Mouse (Mus musculus) urinary bladder, adult 2 months (tissue): Measurements from ENCODE around the gene Cyp2d10. TPM values are rescaled to one million over a fixed set of nuclear protein-coding genes. Genes with fewer than 3 reads are reported as not detected.
A peak's percentile ranks its signal among the peaks of the same experiment; 100 is the strongest.

Source experiments
- DNase-seq: peaks from one replicate; pipeline ENCODE4 v3.0.0; 2022; ENCODE audit warnings: low spot score
- polyA plus RNA-seq: library from polyadenylated mRNA; depleted of rRNA; stranded (reverse); fragments of >200 nt; gene quantifications from 2 replicates; pipeline ENCODE4 v1.2.3, GENCODE M21; 2012; rRNA removed

The Cyp2d10 gene
- polyA plus RNA-seq, 1 experiment = not detected

DNA sequence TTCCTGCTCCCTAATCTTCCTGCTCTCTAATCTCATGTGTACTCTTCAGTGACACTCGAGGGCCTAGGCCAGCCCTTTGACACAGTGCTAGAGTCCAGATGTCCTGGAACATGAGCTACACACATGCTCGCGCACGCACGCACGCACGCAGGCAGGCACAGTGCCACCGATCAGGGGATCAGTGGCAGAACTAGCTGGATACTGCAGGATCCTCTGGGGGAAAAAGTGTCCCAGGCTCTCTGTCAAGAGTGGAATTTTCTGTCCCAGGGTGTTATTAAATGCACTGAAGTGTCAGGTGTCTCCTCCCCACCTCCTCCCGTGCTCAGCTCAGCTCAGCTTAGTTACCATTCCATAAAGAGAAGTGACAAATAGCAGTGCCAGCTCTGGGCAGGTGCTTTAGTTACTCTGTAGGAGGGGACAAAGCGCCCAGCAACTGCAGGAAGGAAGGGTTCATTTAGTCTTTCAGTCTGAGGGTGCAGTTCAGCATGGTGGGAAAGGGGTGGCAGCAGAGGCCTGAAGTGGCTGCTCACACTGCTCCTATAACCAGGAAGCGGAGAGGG is 45.5 kb downstream of the Cyp2d10 start:
- peak; percentile 11 for DNase-seq

DNA sequence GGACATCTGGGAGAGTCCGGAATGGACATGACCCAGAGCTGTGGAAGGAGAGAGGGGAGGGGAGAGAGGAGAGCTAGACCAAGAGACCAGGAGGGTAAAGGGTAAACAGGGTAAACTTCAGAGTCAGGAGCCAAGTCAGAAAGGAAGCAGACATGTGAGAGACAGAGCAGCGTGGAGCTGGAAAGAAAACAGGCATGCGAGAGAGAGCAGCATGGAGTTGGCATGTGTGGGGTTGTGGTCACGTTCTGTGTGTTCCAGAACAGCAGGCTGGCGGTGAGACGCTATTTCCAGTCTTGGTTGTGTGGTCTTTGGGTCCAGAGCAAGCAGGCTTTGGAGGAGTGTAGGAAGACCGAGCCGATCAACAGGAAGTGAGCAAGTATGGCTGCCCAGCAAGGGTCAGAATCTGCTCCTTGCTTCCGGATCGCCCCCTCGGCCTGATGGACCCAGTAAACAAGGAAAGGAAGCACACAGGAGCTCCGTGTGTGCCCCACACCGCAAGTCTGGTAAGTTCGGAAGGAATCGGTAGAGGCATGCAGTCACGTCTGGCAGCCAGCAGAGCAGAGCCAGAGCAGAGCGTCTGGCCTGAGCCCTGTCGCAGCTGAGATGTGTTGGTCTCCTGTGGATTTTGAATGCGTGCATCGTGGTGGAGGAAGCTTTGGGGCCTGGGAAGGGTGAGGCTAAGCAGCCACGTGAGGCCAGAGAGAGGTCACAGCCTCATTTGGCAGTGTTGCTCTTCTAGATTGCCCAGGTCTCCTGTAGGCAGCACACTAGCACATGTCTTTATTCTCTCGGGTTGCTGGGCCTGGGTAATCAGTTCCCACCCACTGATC is 48.3 kb downstream of the Cyp2d10 start:
- DNase-seq = no peak

DNA sequence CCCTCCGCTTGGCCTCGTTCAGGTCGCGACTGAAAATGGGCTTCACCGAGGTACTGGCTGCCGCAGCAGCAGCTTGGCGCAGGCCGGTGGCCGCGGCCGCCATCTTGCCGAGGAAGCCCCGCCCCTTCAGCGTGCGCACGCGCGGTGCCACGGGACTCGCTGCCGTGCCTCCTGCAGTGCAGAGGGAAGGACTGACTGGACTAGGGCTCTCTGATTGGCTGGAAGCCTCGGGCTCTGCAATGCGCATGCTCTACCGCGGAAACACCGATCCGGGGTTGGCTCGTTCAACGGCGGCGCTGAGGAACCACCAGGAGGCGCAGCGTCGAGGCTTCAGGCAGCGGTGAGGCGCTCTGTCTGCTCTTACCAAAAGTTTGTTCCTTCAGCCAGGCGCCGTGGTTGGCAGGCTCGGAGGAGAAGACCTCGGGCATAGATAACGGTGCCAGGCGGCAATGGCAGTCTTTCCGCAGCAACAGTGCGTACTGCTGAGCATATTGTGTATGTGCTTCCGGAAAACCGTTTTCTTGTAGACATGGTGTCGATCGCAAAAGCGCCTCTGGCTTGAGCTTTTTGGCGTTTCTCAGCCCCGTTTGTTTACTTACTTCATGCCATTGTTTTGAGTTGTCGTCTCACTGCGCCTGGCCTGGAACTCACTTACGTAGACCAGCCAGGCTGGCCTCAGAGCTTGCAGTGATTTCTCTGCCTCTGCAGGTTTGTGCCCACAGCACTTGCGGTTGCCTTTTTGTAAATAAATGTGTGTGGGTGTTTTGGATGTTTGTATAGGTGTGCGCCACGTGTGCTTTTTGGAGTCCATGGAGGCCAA is 52.7 kb downstream of the Cyp2d10 start, which contains the start of gene Ndufa6:
Ndufa6 (minus strand) TSS at position 197 of the 820 bp plus-strand sequence.
- DNase-seq = peak; percentile 92

DNA sequence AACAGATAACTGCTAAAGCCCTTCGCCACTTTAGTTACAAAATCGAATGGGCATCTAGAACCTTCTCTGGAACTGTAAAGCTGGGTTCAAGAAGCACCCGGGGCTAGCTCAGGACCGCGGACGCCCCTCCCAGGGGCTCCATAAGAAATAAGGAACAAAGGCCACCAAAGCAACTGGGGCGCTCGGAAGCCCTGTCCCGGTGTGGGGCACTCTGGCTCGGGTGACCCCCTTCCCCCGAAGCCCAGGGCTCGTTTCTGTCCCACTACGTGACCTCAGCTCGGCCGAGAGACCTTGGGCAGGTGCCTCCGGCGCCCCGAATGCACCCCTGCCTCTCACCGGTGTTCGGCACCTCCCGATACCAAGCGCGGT is 53.3 kb downstream of the Cyp2d10 start:
- no peak for DNase-seq

DNA sequence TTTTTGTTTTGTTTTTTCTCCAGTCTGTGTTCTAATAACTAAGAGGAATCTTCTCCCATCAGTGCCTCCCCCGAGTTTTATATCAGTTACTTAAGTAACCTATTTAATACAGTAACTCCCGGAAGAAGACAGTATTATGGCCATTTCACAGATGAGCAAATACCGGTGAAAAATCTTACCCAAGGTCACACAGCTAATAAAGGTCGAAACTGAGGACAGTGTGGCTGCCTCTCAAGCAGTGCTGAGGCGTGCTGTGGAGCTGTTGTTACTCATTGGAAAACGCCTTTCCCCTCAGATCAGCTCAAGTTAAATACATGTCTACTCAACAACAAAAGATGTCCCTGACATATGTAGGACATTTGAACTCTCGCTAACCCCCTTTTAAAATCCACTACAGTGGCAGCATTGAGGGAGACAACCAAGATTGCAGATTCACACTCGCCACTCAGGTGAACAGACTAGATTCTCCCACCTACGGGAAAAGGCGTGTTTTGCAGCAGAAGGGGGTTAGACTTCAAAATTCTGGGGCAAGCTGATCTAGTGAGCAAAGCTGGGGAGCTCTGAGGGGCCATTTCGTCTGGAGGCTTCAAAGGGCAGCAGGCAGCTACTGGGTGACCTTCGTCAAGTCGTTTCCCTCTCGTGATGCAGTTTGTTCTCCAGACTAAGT is 53.8 kb downstream of the Cyp2d10 start:
- DNase-seq = no peak

Other genes starting within 250 kb of the Cyp2d10 start
- 0.10 TPM in 1 of 2 replicates, not detected in the other for gene Shisa8, start 194.4 kb downstream of the Cyp2d10 start, polyA plus RNA-seq
- 0.15 and 0.16 TPM in 2 replicates for gene Tnfrsf13c, start 182.8 kb downstream of the Cyp2d10 start, polyA plus RNA-seq
- gene Cenpm, start 162.4 kb downstream of the Cyp2d10 start, polyA plus RNA-seq = 4.6 and 6.1 TPM in 2 replicates
- 0.06 and 0.10 TPM in 2 replicates for gene 1500009C09Rik, start 154.8 kb downstream of the Cyp2d10 start, polyA plus RNA-seq
- 1.0 and 1.2 TPM in 2 replicates for gene Sept3, start 132.3 kb downstream of the Cyp2d10 start, polyA plus RNA-seq
- gene Wbp2nl, start 108.2 kb downstream of the Cyp2d10 start, polyA plus RNA-seq = not detected in 2 replicates
- gene Naga, start 68.3 kb downstream of the Cyp2d10 start, polyA plus RNA-seq = 84.6 and 87.2 TPM in 2 replicates
- 3.9 and 4.8 TPM in 2 replicates for gene Pheta2, start 68.3 kb downstream of the Cyp2d10 start, polyA plus RNA-seq
- gene Smdt1, start 68.2 kb downstream of the Cyp2d10 start, polyA plus RNA-seq = 180 and 204 TPM in 2 replicates
- gene Ndufa6, start 52.9 kb downstream of the Cyp2d10 start, polyA plus RNA-seq = 429 and 475 TPM in 2 replicates
- gene Cyp2d22, start 26.9 kb downstream of the Cyp2d10 start, polyA plus RNA-seq = 52.5 and 56.2 TPM in 2 replicates
- not detected in 2 replicates for gene Cyp2d11, start 13.2 kb downstream of the Cyp2d10 start, polyA plus RNA-seq
- gene Cyp2d9, start 26.2 kb upstream of the Cyp2d10 start, polyA plus RNA-seq = not detected in 2 replicates
- gene Cyp2d12, start 147.9 kb upstream of the Cyp2d10 start, polyA plus RNA-seq = 0.28 and 0.72 TPM in 2 replicates
- not detected in 2 replicates for gene Cyp2d34, start 213.8 kb upstream of the Cyp2d10 start, polyA plus RNA-seq